Mouse (Mus musculus): ENCODE data around the gene Rdh19. TPM values are rescaled to one million over a fixed set of nuclear protein-coding genes. Genes with fewer than 3 reads are reported as not detected.
"Not testable (repeated sequence)": the region's sequence is repeated elsewhere in the genome, so short reads cannot be mapped to it uniquely, and the experiment has no call there.

Gene Rdh19
- total RNA-seq, 4 experiments from 2014 or later: not detected

GRCm38 (mm10) chr10:127879155-127879688 is 29.5 kb downstream of the Rdh19 start:
- no peak for DNase-seq (ENCODE audit: low spot score in 2 of 2)

DNA sequence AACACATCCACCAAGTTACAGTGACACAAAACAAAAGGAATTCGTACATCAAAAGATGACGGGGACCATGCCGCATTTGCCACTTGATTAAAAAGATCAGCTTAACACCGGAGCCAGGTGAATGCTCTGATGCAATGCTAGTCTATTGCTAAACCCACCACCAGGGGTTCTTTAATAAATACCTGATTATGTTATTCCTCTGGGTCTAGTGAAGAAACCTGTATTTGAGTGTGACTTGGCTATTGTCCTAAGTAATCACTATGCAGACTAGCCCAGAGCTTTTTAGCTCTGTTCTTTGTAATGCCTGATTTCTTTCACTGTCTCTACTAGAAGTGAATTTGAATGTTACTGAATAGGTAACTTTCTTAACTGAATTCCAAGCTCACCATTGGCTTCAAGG is 31.3 kb downstream of the Rdh19 start:
- no peak for DNase-seq (ENCODE audit: low spot score in 2 of 2)

GRCm38 (mm10) chr10:127886551-127886950 is 36.8 kb downstream of the Rdh19 start:
- DNase-seq (ENCODE audit: low spot score in 2 of 2): no peak

DNA sequence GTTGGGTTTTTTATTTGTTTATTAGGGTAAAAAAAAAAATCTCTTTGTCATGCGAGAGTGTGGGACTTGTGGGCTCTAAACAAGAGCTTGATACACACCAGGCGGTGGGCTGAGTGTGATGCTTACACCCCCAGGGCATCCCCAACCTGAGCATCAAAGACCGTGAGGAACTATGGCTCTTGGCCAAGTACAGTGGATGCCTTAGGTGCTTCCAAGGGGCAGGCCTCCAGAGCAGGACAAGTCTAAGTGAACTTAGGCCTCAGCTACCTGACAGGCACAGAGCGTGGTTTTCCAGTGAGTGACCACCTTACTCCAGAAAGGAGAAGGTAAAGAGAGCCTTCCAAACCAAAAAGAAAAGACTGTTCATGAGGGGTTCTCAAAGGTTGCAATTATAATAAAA is 37.2 kb downstream of the Rdh19 start:
- no peak for DNase-seq (ENCODE audit: low spot score in 2 of 2)

DNA sequence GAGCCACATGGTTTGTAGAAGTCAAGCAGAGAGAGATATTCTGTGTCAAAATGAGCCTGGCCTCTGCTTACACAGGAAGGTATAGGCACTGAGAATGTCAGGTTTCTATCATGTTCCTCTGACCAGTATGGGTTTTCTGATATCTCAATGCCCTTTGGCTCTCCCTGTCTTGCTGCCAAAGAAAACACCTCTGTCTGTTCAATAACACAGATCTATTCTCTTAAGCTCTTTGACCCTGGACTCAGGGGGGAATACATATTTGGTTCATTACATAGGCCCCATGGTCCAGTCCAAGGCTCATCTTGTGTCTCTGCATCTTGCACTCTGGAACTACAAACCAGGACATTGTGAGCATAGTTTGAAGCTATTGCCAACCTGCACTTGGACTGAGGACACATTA is 38.9 kb downstream of the Rdh19 start, which contains the start of gene Rdh7:
Rdh7 (minus strand) TSS at position 213 of the 400 bp plus-strand sequence.
- no peak for DNase-seq (ENCODE audit: low spot score in 2 of 2)

DNA sequence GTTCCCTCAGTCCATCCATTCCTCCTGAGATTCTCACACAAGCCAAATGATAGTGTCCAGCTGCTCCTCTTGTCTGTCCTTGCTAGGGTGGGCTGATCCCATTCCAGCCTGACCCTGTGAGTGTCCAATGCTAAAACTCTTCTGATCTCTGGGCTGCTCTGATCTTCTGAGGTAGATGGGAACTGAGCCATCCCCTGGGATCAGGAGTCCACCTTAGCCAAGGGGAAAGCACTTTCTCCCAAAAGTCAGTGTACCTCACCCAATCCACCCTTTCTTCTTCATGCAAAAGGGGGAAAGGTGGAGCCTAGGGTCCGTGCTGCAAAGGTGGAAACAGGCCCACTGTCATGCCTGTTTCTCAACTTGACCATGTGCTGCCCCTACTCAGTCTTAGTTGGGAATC is 41.8 kb downstream of the Rdh19 start:
- no peak for DNase-seq (ENCODE audit: low spot score in 2 of 2)

GRCm38 (mm10) chr10:127893163-127894022 is 43.7 kb downstream of the Rdh19 start:
- not testable (repeated sequence) for DNase-seq (ENCODE audit: low spot score in 2 of 2)

- no peak for DNase-seq (ENCODE audit: low spot score in 2 of 2)
Observed at GRCm38 (mm10) chr10:127896705-127897104, 47.0 kb downstream of the Rdh19 start.

DNA sequence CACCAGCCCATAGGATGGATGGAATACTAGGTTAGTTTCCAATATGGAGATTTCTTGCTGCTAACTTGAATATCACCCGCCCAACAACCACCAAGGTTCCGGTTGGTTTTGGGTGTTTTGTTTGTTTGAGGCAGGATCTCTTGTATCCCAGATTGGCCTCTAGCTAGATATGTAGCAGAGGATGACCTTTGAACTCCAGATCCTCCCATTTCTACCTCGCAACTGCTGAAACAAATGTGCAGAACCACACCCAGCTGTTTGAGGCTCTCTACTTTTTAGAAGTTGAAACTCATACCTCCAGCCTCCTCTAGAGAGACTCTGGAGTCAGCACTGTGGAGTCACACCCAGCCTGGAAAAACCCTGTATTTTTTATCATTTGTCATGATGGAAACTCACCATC is 47.8 kb downstream of the Rdh19 start:
- no peak for DNase-seq (ENCODE audit: low spot score in 2 of 2)

DNA sequence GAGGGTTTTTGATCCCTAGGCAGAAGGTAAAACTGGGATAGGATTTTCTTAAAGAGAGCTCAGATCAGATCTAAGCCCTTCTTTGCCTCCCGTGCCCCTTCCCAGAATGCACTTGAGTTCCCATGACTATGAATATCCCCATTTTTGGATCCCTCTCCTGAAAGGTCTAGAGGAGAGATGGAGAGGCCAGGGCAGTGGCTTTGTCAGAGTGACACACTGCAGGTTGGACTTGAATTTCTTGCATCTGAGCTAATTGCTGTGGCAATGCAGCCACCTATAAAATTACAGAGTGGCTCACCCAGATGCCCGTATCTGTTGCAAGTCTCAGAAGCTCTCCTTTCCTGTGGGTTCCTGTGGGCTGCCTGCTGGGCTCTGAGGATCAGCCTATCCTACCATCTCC is 48.5 kb downstream of the Rdh19 start, which contains the start of gene Sdr9c7:
Sdr9c7 (plus strand) TSS at position 301 of the 400 bp plus-strand sequence.
- DNase-seq (ENCODE audit: low spot score in 2 of 2): no peak

DNA sequence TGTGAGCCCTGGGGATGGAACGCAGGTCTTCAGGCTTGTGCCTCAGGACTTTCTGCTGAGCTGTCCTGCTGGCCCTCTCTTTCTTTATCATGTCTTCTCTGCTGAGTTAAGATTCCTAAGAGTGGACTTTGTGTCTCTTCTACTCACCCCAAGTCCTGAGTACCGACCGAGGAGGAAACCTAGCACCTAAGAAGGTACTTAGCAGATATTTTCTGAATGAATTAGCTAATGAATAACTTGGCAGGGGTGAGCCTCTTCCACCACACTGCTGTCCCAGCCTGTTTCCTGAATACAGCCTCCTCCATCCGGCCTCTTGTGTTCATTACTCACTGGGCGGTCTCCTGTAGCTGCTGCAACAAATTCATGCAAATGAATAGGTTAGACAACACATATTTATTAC is 50.1 kb downstream of the Rdh19 start:
- DNase-seq (ENCODE audit: low spot score in 2 of 2): no peak

DNA sequence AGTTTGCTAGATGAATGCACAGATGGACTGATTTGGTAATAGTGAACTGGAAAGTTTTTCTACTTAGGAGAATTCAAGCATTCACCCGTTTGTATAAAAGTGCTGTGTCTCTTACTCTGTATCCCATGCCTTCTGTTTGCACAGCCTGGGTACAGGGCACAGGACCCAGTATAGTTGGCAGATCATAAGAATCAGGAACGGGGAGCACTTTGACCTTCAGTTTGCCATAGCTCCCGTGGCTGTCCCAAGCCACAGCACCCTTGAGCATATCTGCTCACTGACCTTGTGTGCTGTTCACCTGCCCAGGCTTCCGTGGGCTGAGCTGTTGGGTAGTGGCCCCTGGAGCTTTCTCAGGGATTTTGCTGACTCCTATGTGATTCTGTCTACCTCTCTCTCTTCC is 52.0 kb downstream of the Rdh19 start:
- no peak for DNase-seq (ENCODE audit: low spot score in 2 of 2)

DNA sequence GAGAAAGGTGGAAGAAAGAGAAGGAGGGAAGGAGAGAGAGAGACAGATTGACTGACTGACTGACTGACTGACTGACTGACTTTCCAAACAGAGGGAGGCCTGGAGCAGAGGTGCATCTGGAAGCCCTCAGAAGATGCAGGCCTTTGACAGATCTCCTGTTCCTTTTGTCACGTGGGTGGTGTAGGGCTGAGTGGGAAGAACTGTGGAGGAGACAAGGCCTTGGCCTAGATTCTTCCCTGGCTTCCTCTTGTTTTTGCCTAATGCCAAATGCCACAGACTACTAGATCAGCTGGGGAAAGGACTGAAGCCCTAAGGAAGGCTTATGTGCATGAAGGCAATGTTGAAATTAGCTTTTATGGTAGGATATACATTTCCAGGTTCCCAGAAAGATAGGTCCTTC is 53.4 kb downstream of the Rdh19 start:
- DNase-seq (ENCODE audit: low spot score in 2 of 2): no peak

GRCm38 (mm10) chr10:127904718-127905446 is 55.2 kb downstream of the Rdh19 start:
- peak in 1 of 2 experiments; percentile 12 for DNase-seq (ENCODE audit: low spot score in 2 of 2)

GRCm38 (mm10) chr10:127906138-127906537 is 56.4 kb downstream of the Rdh19 start:
- no peak for DNase-seq (ENCODE audit: low spot score in 2 of 2)

GRCm38 (mm10) chr10:127907386-127907951 is 57.7 kb downstream of the Rdh19 start:
- DNase-seq (ENCODE audit: low spot score in 2 of 2): no peak

Other genes starting within 250 kb of the Rdh19 start
- gene Lrp1, start 228.8 kb upstream of the Rdh19 start, total RNA-seq (2022): 100 to 1,000 TPM; 295 to 337 (median 306) TPM
- gene Stat6, start 206.9 kb upstream of the Rdh19 start, total RNA-seq (2022): 10 to 100 TPM; 13.5 to 17.1 (median 15.0) TPM
- 1 to 10 TPM; 4.7 to 6.1 (median 5.1) TPM for gene Nemp1, start 183.0 kb upstream of the Rdh19 start, total RNA-seq (2022)
- gene Nab2, start 181.4 kb upstream of the Rdh19 start, total RNA-seq (2022): 10 to 100 TPM; 36.5 to 55.0 (median 45.5) TPM
- gene Myo1a, start 144.8 kb upstream of the Rdh19 start, total RNA-seq (2022): 1 to 10 TPM in 2 of 4 experiments, under 1 TPM in 2; 0.59 to 1.2 (median 0.94) TPM
- 10 to 100 TPM; 13.0 to 20.5 (median 16.5) TPM for gene Tac2, start 125.5 kb upstream of the Rdh19 start, total RNA-seq (2022)
- 10 to 100 TPM in 2 of 4 experiments, 1 to 10 TPM in 2; 9.9 to 11.4 (median 10.1) TPM for gene Zbtb39, start 110.4 kb upstream of the Rdh19 start, total RNA-seq (2022)
- 1 to 10 TPM; 2.0 to 3.1 (median 2.6) TPM for gene Gpr182, start 98.2 kb upstream of the Rdh19 start, total RNA-seq (2022)
- gene Rdh1, start 90.2 kb upstream of the Rdh19 start, total RNA-seq (2022): under 1 TPM; 0.13 to 0.30 (median 0.16) TPM
- 1 to 10 TPM in 1 of 4 experiments, under 1 TPM in 2, not detected in 1; 0.72 to 1.9 (median 0.96) TPM for gene Rdh16f1, start 90.1 kb upstream of the Rdh19 start, total RNA-seq (2022)
- 1 to 10 TPM in 1 of 4 experiments, not detected in 3; 1.7 TPM for gene Rdh9, start 73.5 kb upstream of the Rdh19 start, total RNA-seq (2022)
- under 1 TPM; 0.11 to 0.49 (median 0.34) TPM for gene Rdh16, start 48.8 kb upstream of the Rdh19 start, total RNA-seq (2022)
- gene Rdh16f2, start 16.5 kb downstream of the Rdh19 start, total RNA-seq (2022): not detected
- gene Rdh7, start 38.9 kb downstream of the Rdh19 start, total RNA-seq (2022): not detected
- not detected for gene Sdr9c7, start 48.6 kb downstream of the Rdh19 start, total RNA-seq (2022)
- gene Hsd17b6, start 157.7 kb downstream of the Rdh19 start, total RNA-seq (2022): not detected
- 1 to 10 TPM; 6.5 to 9.3 (median 8.1) TPM for gene Prim1, start 165.2 kb downstream of the Rdh19 start, total RNA-seq (2022)
- 100 to 1,000 TPM; 335 to 362 (median 360) TPM for gene Naca, start 185.6 kb downstream of the Rdh19 start, total RNA-seq (2022)
- 100 to 1,000 TPM; 118 to 126 (median 124) TPM for gene Ptges3, start 209.0 kb downstream of the Rdh19 start, total RNA-seq (2022)
- gene Atp5b, start 233.3 kb downstream of the Rdh19 start, total RNA-seq (2022): 1,000 to 10,000 TPM; 1,625 to 1,859 (median 1,782) TPM
- 10 to 100 TPM; 36.4 to 39.1 (median 38.4) TPM for gene Baz2a, start 241.6 kb downstream of the Rdh19 start, total RNA-seq (2022)

All from left cerebral cortex, adult 8-10 months (tissue).